Mouse (Mus musculus): ENCODE data around the gene Dnajb12. TPM values are rescaled to one million over a fixed set of nuclear protein-coding genes. Genes with fewer than 3 reads are reported as not detected.

Dnajb12 gene
- total and polyA plus RNA-seq, 2 experiments from 2014 or later: 25.7 to 47.9 TPM

DNA sequence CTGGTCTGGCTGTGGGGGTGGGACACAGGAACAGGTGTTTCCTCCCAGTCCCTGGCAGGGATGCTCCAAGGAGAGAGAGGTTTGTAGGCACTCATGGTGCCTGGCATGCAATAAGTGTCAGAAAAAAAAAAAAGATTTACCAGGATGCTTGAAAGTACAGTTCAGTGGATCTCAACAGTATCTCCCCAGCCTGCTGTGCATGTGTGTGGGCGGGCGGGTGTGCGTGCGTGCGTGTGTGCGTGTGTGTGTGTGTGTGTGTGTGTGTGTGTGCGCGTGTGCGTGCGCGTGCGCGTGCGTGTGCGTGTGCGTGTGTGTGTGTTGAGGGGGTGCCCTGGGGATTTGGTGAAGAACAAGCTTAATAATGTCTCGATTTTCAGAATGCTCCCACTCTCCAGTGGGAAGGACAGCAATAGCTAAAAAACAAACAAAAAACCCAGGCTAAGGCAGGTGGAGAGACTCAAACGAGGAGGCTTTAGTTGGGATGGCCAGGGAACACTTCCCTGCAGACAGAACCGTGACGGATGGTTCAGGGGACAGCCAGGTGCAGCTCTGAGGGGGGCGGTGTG is 63.0 kb downstream of the Dnajb12 start:
- Histone ChIP-seq H3K4me3 (ENCODE audit: low read depth, low read length) (peak overlapping the region; percentile 18; the same call in 1 of the 2 replicates), H3K4me1 (ENCODE audit: insufficient read depth, low read length) (peaks cover 13% of the 10 kb centered on the region), H3K36me3 (ENCODE audit: insufficient read depth, low read length) (no peaks in the 10 kb centered on the region), H3K4me2 (ENCODE audit: low read depth, low read length, poor library complexity, severe bottlenecking) (peak overlapping the region; percentile 48), H3K27ac (ENCODE audit: low read depth, low read length) (peak overlapping the region; percentile 76), H3K9ac (replicated peaks; ENCODE audit: low read length, poor library complexity, severe bottlenecking) (peak overlapping the region; percentile 61), H3K27me3 (ENCODE audit: insufficient read depth, low read length) (no peaks in the 10 kb centered on the region), H3K9me3 (ENCODE audit: low read length) (no peaks in the 10 kb centered on the region)
- peak; percentile 34 for DNase-seq (ENCODE audit: low spot score)
- ATAC-seq (ENCODE audit: low FRiP score): no peak
- WGBS: 52% methylated on average over 21 of the region's 21 CpGs
- TF ChIP-seq CTCF (IDR thresholded peaks at IDR 0.05): no peak

DNA sequence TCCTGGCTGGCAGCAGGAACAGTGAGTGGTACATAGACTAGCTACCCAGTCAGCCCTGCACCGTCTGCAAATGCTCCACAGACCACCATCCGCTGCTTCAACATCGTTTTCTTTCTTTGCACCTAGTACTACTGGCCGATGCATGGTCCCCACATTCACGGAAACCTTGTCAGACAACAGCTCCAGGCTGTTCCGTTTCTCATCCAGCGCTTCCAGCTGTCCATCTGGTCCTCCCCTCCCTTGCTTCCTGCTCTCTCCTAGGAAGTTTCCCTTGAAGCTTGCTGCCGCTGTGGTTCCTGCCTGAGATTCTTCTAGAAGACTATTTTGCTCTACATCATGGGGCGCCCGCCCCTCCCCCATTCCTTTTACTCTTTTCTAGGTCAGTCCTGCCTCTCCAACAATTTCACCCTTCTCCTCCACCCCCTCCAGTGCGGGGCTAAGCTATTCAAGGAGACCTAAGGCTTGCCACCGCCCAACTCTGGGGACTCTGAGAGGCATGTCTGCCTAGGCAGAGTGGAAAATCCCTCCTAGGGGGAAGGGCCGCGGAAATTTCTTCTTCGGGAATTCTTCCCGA is 63.6 kb downstream of the Dnajb12 start:
- peak overlapping the region; percentile 18; the same call in 1 of the 2 replicates for H3K4me3 ChIP-seq (ENCODE audit: low read depth, low read length)
- TF ChIP-seq CTCF (IDR thresholded peaks at IDR 0.05): no peak
- H3K9me3 ChIP-seq (ENCODE audit: low read length): no peaks in the 10 kb centered on the region
- H3K4me1 ChIP-seq (ENCODE audit: insufficient read depth, low read length): peaks cover 13% of the 10 kb centered on the region
- DNase-seq (ENCODE audit: low spot score): peak; percentile 76
- H3K27ac ChIP-seq (ENCODE audit: low read depth, low read length): peak overlapping the region; percentile 76
- no peaks in the 10 kb centered on the region for H3K36me3 ChIP-seq (ENCODE audit: insufficient read depth, low read length)
- ATAC-seq (ENCODE audit: low FRiP score): peak; percentile 77
- peak overlapping the region; percentile 48 for H3K4me2 ChIP-seq (ENCODE audit: low read depth, low read length, poor library complexity, severe bottlenecking)
- H3K27me3 ChIP-seq (ENCODE audit: insufficient read depth, low read length): no peaks in the 10 kb centered on the region
- peak overlapping the region; percentile 61 for H3K9ac ChIP-seq (replicated peaks; ENCODE audit: low read length, poor library complexity, severe bottlenecking)
- under 1% methylated on average over 16 of the region's 16 CpGs for WGBS

DNA sequence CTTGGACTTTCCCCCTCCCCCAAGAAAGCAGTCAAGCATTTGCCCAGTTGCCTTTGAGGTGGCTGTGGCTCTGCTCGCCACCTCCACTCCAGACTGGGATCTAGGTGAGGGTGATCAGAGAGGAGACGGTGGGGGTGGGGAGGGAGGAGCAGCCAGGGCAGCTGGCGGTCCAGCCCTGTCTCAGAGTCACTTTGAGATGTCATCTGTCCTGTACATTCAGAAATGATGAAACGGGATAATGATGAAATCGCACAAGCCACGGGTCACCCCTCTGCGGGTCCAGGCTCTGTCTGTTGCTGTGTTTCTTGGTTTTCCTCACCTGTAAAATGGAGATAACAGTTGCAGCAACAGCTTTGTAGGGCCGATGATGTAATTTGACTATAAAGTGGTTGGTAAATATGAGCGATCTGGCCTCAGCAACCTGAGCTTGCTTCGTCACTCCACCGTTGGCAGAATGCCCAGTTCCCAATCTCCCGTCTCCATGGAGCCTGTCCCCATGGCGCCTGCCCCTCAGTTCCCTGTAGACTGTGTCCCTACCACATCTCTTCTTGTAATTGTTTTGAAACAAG is 64.1 kb downstream of the Dnajb12 start:
- Histone ChIP-seq H3K27me3 (ENCODE audit: insufficient read depth, low read length) (no peaks in the 10 kb centered on the region), H3K27ac (ENCODE audit: low read depth, low read length) (peak overlapping the region; percentile 76; the same call in 1 of the 2 replicates), H3K4me2 (ENCODE audit: low read depth, low read length, poor library complexity, severe bottlenecking) (peak overlapping the region; percentile 48), H3K4me3 (ENCODE audit: low read depth, low read length) (peak overlapping the region; percentile 18; the same call in 1 of the 2 replicates), H3K9ac (replicated peaks; ENCODE audit: low read length, poor library complexity, severe bottlenecking) (peak overlapping the region; percentile 61), H3K4me1 (ENCODE audit: insufficient read depth, low read length) (peaks cover 13% of the 10 kb centered on the region), H3K36me3 (ENCODE audit: insufficient read depth, low read length) (no peaks in the 10 kb centered on the region), H3K9me3 (ENCODE audit: low read length) (no peaks in the 10 kb centered on the region)
- 43% methylated on average over 13 of the region's 13 CpGs for WGBS
- ATAC-seq (ENCODE audit: low FRiP score) (peak; percentile 64), DNase-seq (ENCODE audit: low spot score) (peak; percentile 71)
- TF ChIP-seq CTCF (IDR thresholded peaks at IDR 0.05): no peak

DNA sequence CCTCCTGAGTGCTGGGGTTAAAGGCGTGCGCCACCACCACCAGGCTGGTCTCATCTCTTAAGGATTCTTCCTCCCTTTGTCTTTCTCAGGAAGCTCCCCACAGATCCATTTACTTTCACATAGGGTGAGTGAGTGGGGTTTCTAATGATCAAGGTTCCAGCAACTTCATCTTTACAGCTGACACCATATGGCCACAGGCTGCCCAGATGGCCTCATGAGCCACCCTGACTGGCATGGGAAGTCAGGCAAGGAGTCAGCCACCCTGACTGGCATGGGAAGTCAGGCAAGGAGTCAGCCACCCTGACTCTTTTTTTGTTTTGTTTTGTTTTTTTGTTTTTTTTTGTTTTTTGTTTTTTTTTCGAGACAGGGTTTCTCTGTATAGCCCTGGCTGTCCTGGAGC is 66.1 kb downstream of the Dnajb12 start:
- no peak overlapping the region for H3K27ac ChIP-seq (ENCODE audit: low read depth, low read length)
- DNase-seq (ENCODE audit: low spot score) (no peak), ATAC-seq (ENCODE audit: low FRiP score) (no peak)
- no peak overlapping the region for H3K4me3 ChIP-seq (ENCODE audit: low read depth, low read length)
- no peak overlapping the region for H3K4me2 ChIP-seq (ENCODE audit: low read depth, low read length, poor library complexity, severe bottlenecking)
- H3K4me1 ChIP-seq (ENCODE audit: insufficient read depth, low read length): peaks cover 19% of the 10 kb centered on the region
- 0 out of 2 replicates have a peak, but pooled peaks cover 2% of the 10 kb centered on the region for H3K36me3 ChIP-seq (ENCODE audit: insufficient read depth, low read length)
- TF ChIP-seq CTCF (IDR thresholded peaks at IDR 0.05): no peak
- H3K9ac ChIP-seq (replicated peaks; ENCODE audit: low read length, poor library complexity, severe bottlenecking): no peak overlapping the region
- 90% methylated on average over 3 of the region's 3 CpGs for WGBS
- no peaks in the 10 kb centered on the region for H3K9me3 ChIP-seq (ENCODE audit: low read length)
- H3K27me3 ChIP-seq (ENCODE audit: insufficient read depth, low read length): no peaks in the 10 kb centered on the region

DNA sequence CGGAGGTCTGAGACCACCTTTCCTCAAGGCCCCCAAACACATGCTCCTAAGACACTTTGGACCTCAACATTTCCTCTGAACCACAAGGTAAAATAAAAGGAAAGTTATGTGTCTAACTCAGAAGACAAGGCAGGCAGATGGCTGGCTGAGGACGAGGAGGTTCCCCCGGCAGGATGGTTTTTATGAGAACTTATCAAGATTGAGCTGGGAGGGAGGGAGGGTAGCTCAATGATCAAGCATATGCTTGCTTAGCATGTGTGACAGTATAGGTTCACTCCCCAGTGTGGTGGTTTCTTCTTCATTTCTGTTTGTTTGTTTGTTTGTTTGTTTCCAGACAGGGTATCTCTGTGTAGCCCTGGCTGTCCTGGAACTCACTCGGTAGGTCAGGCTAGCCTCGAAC is 67.0 kb downstream of the Dnajb12 start:
- Histone ChIP-seq H3K4me1 (ENCODE audit: insufficient read depth, low read length) (peaks cover 19% of the 10 kb centered on the region), H3K27ac (ENCODE audit: low read depth, low read length) (no peak overlapping the region), H3K9me3 (ENCODE audit: low read length) (no peaks in the 10 kb centered on the region), H3K4me2 (ENCODE audit: low read depth, low read length, poor library complexity, severe bottlenecking) (no peak overlapping the region), H3K36me3 (ENCODE audit: insufficient read depth, low read length) (0 out of 2 replicates have a peak, but pooled peaks cover 2% of the 10 kb centered on the region), H3K9ac (replicated peaks; ENCODE audit: low read length, poor library complexity, severe bottlenecking) (no peak overlapping the region), H3K27me3 (ENCODE audit: insufficient read depth, low read length) (no peaks in the 10 kb centered on the region), H3K4me3 (ENCODE audit: low read depth, low read length) (no peak overlapping the region)
- 96% methylated on average over 5 of the region's 5 CpGs for WGBS
- ATAC-seq (ENCODE audit: low FRiP score) (no peak), DNase-seq (ENCODE audit: low spot score) (no peak)
- no peak for TF ChIP-seq CTCF (IDR thresholded peaks at IDR 0.05)
